Mouse (Mus musculus) myocyte (in vitro differentiated cells): ENCODE data around the gene Mboat2.

ENCODE experiments used
- MYOG ChIP-seq, 3 experiments: IDR thresholded peaks; one replicate each; pipeline ENCODE4 v1.6.1; 2011; ENCODE audit warnings: control low read depth in 2 of 3, low read depth in 2 of 3, mild to moderate bottlenecking in 2 of 3; ENCODE audit not compliant: insufficient read length in 2 of 3, control insufficient read depth in 1 of 3, insufficient read depth in 1 of 3
- POLR2A ChIP-seq: IDR thresholded peaks from one replicate; pipeline ENCODE4 v1.6.1; 2011; ENCODE audit warnings: low read depth, mild to moderate bottlenecking, control low read depth, moderate library complexity; ENCODE audit not compliant: insufficient read length
- POLR2AphosphoS2 ChIP-seq: IDR thresholded peaks from one replicate; pipeline ENCODE4 v1.6.1; 2011; ENCODE audit warnings: low read depth, control low read depth; ENCODE audit not compliant: insufficient read length

GRCm38 (mm10) chr12:24875908-24876307 lies 45.2 kb downstream of the Mboat2 start:
- no peak for TF ChIP-seq POLR2A
- no peak for TF ChIP-seq POLR2AphosphoS2
- TF ChIP-seq MYOG (IDR thresholded peaks at IDR 0.05; ENCODE audit: control insufficient read depth in 1 of 3, insufficient read depth in 1 of 3, insufficient read length in 2 of 3, low read depth in 2 of 3): no peak
